Mouse (Mus musculus) kidney, adult 2 months (tissue): ENCODE results near the gene Zfp334. TPM values are rescaled to one million over a fixed set of nuclear protein-coding genes. Genes with fewer than 3 reads are reported as not detected.

Source experiments
- DNase-seq: peaks from one replicate; pipeline ENCODE4 v3.0.0; 2021
- H3K27ac ChIP-seq: fragments of 200-500 bp; 2 replicates; pipeline ENCODE4 v1.5.1; 2012; ENCODE audit warnings: low read depth, low read length, control low read depth, inconsistent platforms; ENCODE audit not compliant: insufficient read depth
- H3K27me3 ChIP-seq: fragments of 200-500 bp; replicated peaks from 2 replicates; pipeline ENCODE4 v1.6.1; 2012; ENCODE audit warnings: mild to moderate bottlenecking, moderate library complexity, low read length, inconsistent platforms; ENCODE audit not compliant: control insufficient read depth, insufficient read depth
- H3K36me3 ChIP-seq: fragments of 200-500 bp; 2 replicates; pipeline ENCODE4 v1.6.1; 2012; ENCODE audit warnings: mild to moderate bottlenecking, moderate library complexity, low read length, inconsistent platforms; ENCODE audit not compliant: control insufficient read depth, insufficient read depth
- H3K4me1 ChIP-seq: fragments of 200-500 bp; 2 replicates; pipeline ENCODE4 v1.6.1; 2011; ENCODE audit warnings: low read length; ENCODE audit not compliant: control insufficient read depth, insufficient read depth
- H3K4me3 ChIP-seq: fragments of 200-500 bp; 2 replicates; pipeline ENCODE4 v1.5.1; 2011; ENCODE audit warnings: mild to moderate bottlenecking, low read depth, low read length, control low read depth; ENCODE audit not compliant: insufficient read depth
- CTCF ChIP-seq: fragments of 200-500 bp; conservative IDR thresholded peaks from 2 replicates; pipeline ENCODE4 v1.5.1; 2011; ENCODE audit warnings: low read depth, mild to moderate bottlenecking, control low read depth, low read length, moderate library complexity, mixed read lengths; ENCODE audit not compliant: insufficient read depth, insufficient read length
- POLR2A ChIP-seq: fragments of 200-500 bp; IDR thresholded peaks from one replicate; pipeline ENCODE4 v1.6.1; 2011; ENCODE audit warnings: low read depth, low read length, control low read depth
- WGBS: fragments of 180-500 bp; shearing (Covaris S2); methylation state at CpG from one replicate; pipeline ENCODE4 v1.1.7; 2018; 5-methylcytosine and 5-hydroxymethylcytosine counted together
- polyA plus RNA-seq: library from polyadenylated mRNA; depleted of rRNA; stranded (reverse); fragments of >200 nt; gene quantifications from 2 replicates; pipeline ENCODE4 v1.2.3, GENCODE M21; 2012; rRNA removed

Zfp334 gene
- polyA plus RNA-seq: 1.1 and 1.2 TPM in 2 replicates

- H3K36me3 ChIP-seq: no peaks in the 10 kb centered on the region
- no peak within 1 kb of the TSS for H3K27ac ChIP-seq
- H3K27me3 ChIP-seq: no peaks in the 10 kb centered on the region
- TF ChIP-seq POLR2A (no peak), CTCF (no peak)
- no peaks in the 10 kb centered on the region for H3K4me1 ChIP-seq
- peak; percentile 96 for DNase-seq
- H3K4me3 ChIP-seq: peak within 1 kb of the TSS; percentile 61
- WGBS: 1% methylated on average over 40 of the region's 40 CpGs
These were observed at the start of gene Zfp334 for GRCm38 (mm10) chr2:165387844-165388495. Gene Zfp334 (minus strand): TSS chr2:165388259.

- Histone ChIP-seq H3K27ac (no peak overlapping the region), H3K36me3 (no peaks in the 10 kb centered on the region), H3K4me1 (no peaks in the 10 kb centered on the region), H3K4me3 (no peak overlapping the region), H3K27me3 (no peaks in the 10 kb centered on the region)
- WGBS: 43% methylated on average over 7 of the region's 7 CpGs
- no peak for DNase-seq
- TF ChIP-seq CTCF (no peak), POLR2A (no peak)
These were observed 40.6 kb upstream of the Zfp334 start for GRCm38 (mm10) chr2:165428694-165429093.

GRCm38 (mm10) chr2:165420195-165420594, 32.1 kb upstream of the Zfp334 start:
- TF ChIP-seq POLR2A (no peak), CTCF (no peak)
- Histone ChIP-seq H3K27ac (no peak overlapping the region), H3K4me3 (no peak overlapping the region), H3K36me3 (no peaks in the 10 kb centered on the region), H3K4me1 (0 out of 2 replicates have a peak, but pooled peaks cover 2% of the 10 kb centered on the region), H3K27me3 (no peaks in the 10 kb centered on the region)
- WGBS: 80% methylated on average over 2 of the region's 2 CpGs
- no peak for DNase-seq

GRCm38 (mm10) chr2:165419670-165420111, 31.6 kb upstream of the Zfp334 start:
- TF ChIP-seq POLR2A (no peak), CTCF (no peak)
- Histone ChIP-seq H3K4me3 (no peak overlapping the region), H3K27me3 (no peaks in the 10 kb centered on the region), H3K27ac (no peak overlapping the region), H3K4me1 (0 out of 2 replicates have a peak, but pooled peaks cover 2% of the 10 kb centered on the region), H3K36me3 (no peaks in the 10 kb centered on the region)
- no peak for DNase-seq
- WGBS: 61% methylated on average over 4 of the region's 4 CpGs

GRCm38 (mm10) chr2:165418577-165418976, 30.5 kb upstream of the Zfp334 start:
- 93% methylated on average over 2 of the region's 2 CpGs for WGBS
- no peaks in the 10 kb centered on the region for H3K36me3 ChIP-seq
- DNase-seq: no peak
- TF ChIP-seq CTCF: no peak
- no peak for TF ChIP-seq POLR2A
- no peak overlapping the region for H3K4me3 ChIP-seq
- H3K27me3 ChIP-seq: no peaks in the 10 kb centered on the region
- 0 out of 2 replicates have a peak, but pooled peaks cover 2% of the 10 kb centered on the region for H3K4me1 ChIP-seq
- H3K27ac ChIP-seq: no peak overlapping the region

- Histone ChIP-seq H3K27ac (no peak overlapping the region), H3K4me1 (0 out of 2 replicates have a peak, but pooled peaks cover 2% of the 10 kb centered on the region), H3K27me3 (no peaks in the 10 kb centered on the region), H3K36me3 (no peaks in the 10 kb centered on the region), H3K4me3 (no peak overlapping the region)
- DNase-seq: peak; percentile 79
- no peak for TF ChIP-seq POLR2A
- no peak for TF ChIP-seq CTCF
- WGBS: 42% methylated on average over 7 of the region's 7 CpGs
These were observed 29.2 kb upstream of the Zfp334 start for GRCm38 (mm10) chr2:165417291-165417690.

- Histone ChIP-seq H3K27me3 (no peaks in the 10 kb centered on the region), H3K4me1 (0 out of 2 replicates have a peak, but pooled peaks cover 2% of the 10 kb centered on the region), H3K4me3 (no peak overlapping the region), H3K27ac (no peak overlapping the region), H3K36me3 (no peaks in the 10 kb centered on the region)
- DNase-seq: no peak
- WGBS: 75% methylated on average over 6 of the region's 6 CpGs
- TF ChIP-seq POLR2A: no peak
- TF ChIP-seq CTCF: no peak
These were observed 27.7 kb upstream of the Zfp334 start for GRCm38 (mm10) chr2:165415795-165416194.
